Comparison of ENCODE assay signal across 22 mouse cellular contexts in the genomic region with DNA sequence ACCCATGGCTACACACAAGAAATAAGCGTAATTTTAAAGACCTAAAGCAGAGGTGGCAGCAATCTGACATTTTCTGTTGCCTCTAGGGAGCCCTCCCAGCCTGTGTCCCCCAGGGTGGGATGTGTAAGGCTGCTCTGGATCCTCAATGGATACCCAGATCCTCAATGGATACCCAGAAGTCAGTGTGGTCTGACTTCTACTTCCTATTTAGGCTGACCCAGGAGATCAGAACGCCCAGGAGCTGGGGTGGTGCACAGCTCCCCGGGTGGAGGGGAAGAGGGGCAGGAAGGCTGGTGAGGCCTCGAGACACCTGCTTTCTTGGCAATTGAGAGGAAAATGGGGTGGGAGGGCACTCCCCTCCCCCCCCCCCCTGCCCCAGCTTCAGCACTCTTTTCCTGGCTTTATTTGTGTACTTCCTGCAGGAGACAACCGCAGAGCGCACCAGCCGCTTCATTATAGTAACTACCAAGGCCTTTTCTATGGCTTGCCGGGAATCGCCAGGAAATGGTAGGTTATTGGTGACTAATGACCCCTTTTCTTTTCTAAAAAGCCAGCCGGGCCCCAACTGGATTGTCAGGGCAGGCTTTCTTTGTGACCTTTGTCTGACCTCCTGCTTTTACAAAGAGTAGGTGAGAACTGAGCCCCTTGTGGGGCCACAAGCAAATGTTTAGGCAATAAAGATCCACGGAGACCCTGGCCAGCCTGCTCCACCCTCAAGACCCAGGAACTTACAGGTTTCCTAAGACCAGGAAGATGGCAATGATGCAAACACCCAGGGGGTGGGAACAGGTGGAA. TPM values are rescaled to one million over a fixed set of nuclear protein-coding genes. Genes with fewer than 3 reads are reported as not detected.
DNase-seq lines count a peak whose midpoint lies in the region; ATAC-seq lines count a peak whose summit lies in the region.
"Had no signal": no experiment of that assay in that cellular context is flagged by ENCODE, and none has a peak within 500 bp of the region (broad histone marks: within the 10 kb centered on the region; RNA-seq: fewer than 3 reads in every experiment).

No protein-coding gene starts in this region.

- intact Hi-C loops in heart, postnatal 36 days (cut with DNase I) = no loop called here
- intact Hi-C loops in left cerebral cortex, postnatal 36 days (cut with DNase I) = no loop called here

- H3K9me3 ChIP-seq in kidney, embryonic 16.5 days (ENCODE audit: low read length) = no peaks in the 10 kb centered on the region
- no peaks in the 10 kb centered on the region for H3K9me3 ChIP-seq in kidney, embryonic 14.5 days (ENCODE audit: control insufficient read depth, low read length)
- H3K9me3 ChIP-seq: embryonic facial prominence, embryonic 12.5 days; forebrain, embryonic 13.5 days; heart, embryonic 15.5 days; hindbrain, embryonic 10.5 days; hindbrain, embryonic 15.5 days had no signal

- H3K9ac ChIP-seq in kidney, embryonic 16.5 days (replicated peaks; ENCODE audit: low read length) = no peak overlapping the region
- H3K9ac ChIP-seq in kidney, embryonic 14.5 days (ENCODE audit: low read depth, low read length) = no peak overlapping the region
- H3K9ac ChIP-seq: embryonic facial prominence, embryonic 12.5 days; forebrain, embryonic 13.5 days; heart, embryonic 15.5 days; hindbrain, embryonic 15.5 days had no signal

- no peaks in the 10 kb centered on the region for H3K4me1 ChIP-seq in kidney, embryonic 16.5 days (ENCODE audit: insufficient read depth, low read length)
- no peaks in the 10 kb centered on the region for H3K4me1 ChIP-seq in kidney, embryonic 14.5 days (ENCODE audit: control insufficient read depth, insufficient read depth, low read length)
- H3K4me1 ChIP-seq: forebrain, embryonic 13.5 days; heart, embryonic 15.5 days; hindbrain, embryonic 15.5 days had no signal

- H3K4me3 ChIP-seq in kidney, embryonic 16.5 days (ENCODE audit: low read length) = no peak overlapping the region
- no peak overlapping the region for H3K4me3 ChIP-seq in kidney, embryonic 14.5 days (ENCODE audit: low read length)
- H3K4me3 ChIP-seq: embryonic facial prominence, embryonic 12.5 days; forebrain, embryonic 13.5 days; heart, embryonic 15.5 days; hindbrain, embryonic 10.5 days; hindbrain, embryonic 15.5 days had no signal

- no peak overlapping the region for H3K4me2 ChIP-seq in kidney, embryonic 16.5 days (replicated peaks; ENCODE audit: low read depth, low read length)
- no peak overlapping the region for H3K4me2 ChIP-seq in kidney, embryonic 14.5 days (replicated peaks; ENCODE audit: low read depth, low read length)
- H3K4me2 ChIP-seq: embryonic facial prominence, embryonic 12.5 days; forebrain, embryonic 13.5 days; heart, embryonic 15.5 days; hindbrain, embryonic 15.5 days had no signal

- 21% methylated on average over 11 of the region's 11 CpGs for WGBS in kidney, embryonic 16.5 days
- 21% methylated on average over 11 of the region's 11 CpGs for WGBS in kidney, embryonic 14.5 days

- DNase-seq in embryo, embryonic 9.5 days (ENCODE audit: extremely low spot score) = peak; percentile 32
- DNase-seq in embryo, embryonic 11 days = no peak
- DNase-seq in 416B (ENCODE audit: low read depth) (peak; percentile 18), R1 (ENCODE audit: low read depth, low spot score) (peak; percentile 88)
- no peak for DNase-seq in heart, postnatal 36 days
- DNase-seq in left cerebral cortex, postnatal 36 days (ENCODE audit: low spot score in 2 of 2) = no peak
- DNase-seq: adrenal gland, adult 2 months; adrenal gland, postnatal 25 days; cerebellum, adult 18-20 months; cerebellum, postnatal 10 days; gastrocnemius, postnatal 36 days; heart, adult 11 months; heart, postnatal 14 days had no signal

- ATAC-seq in kidney, embryonic 16.5 days (ENCODE audit: low FRiP score, low TSS enrichment) = no peak
- no peak for ATAC-seq in kidney, embryonic 14.5 days (ENCODE audit: low FRiP score, low TSS enrichment)
- ATAC-seq: forebrain, embryonic 13.5 days; intestine, embryonic 16.5 days had no signal

- no peaks in the 10 kb centered on the region for H3K36me3 ChIP-seq in kidney, embryonic 16.5 days (ENCODE audit: insufficient read depth, low read length)
- no peaks in the 10 kb centered on the region for H3K36me3 ChIP-seq in kidney, embryonic 14.5 days (ENCODE audit: control insufficient read depth, insufficient read depth, low read length)
- H3K36me3 ChIP-seq: embryonic facial prominence, embryonic 12.5 days; G1E; heart, embryonic 15.5 days; hindbrain, embryonic 10.5 days; hindbrain, embryonic 15.5 days had no signal

- peak overlapping the region; percentile 50; the same call in 1 of the 2 replicates for H3K27ac ChIP-seq in kidney, embryonic 16.5 days (ENCODE audit: low read length)
- no peak overlapping the region for H3K27ac ChIP-seq in kidney, embryonic 14.5 days (ENCODE audit: low read depth, low read length)
- H3K27ac ChIP-seq: embryonic facial prominence, embryonic 12.5 days; forebrain, embryonic 13.5 days; heart, embryonic 15.5 days; hindbrain, embryonic 10.5 days; hindbrain, embryonic 15.5 days had no signal

- 0 out of 2 replicates have a peak, but pooled peaks cover 4% of the 10 kb centered on the region for H3K27me3 ChIP-seq in kidney, embryonic 16.5 days (ENCODE audit: insufficient read depth, low read length)
- no peaks in the 10 kb centered on the region for H3K27me3 ChIP-seq in kidney, embryonic 14.5 days (ENCODE audit: control insufficient read depth, insufficient read depth, low read length)
- H3K27me3 ChIP-seq: embryonic facial prominence, embryonic 12.5 days; forebrain, embryonic 13.5 days; heart, embryonic 15.5 days had no signal

RNA-seq across cellular contexts. Expression of a gene that starts 50.2 kb away (rescaled TPM):
- polyA plus RNA-seq in kidney, embryonic 16.5 days (2015; fragmentation: Nextera tagmentation; extraction: Ambion mirVana) = 52.6 and 60.5 TPM in 2 replicates
- 31.7 and 53.3 TPM in 2 replicates for polyA plus RNA-seq in kidney, embryonic 14.5 days (2014; fragmentation: Nextera tagmentation; extraction: Ambion mirVana)
- total RNA-seq in heart, postnatal 36 days (2021) = 10 to 100 TPM; 10.5 to 11.5 TPM
- 1 to 10 TPM; 4.3 to 4.9 TPM for total RNA-seq in left cerebral cortex, postnatal 36 days (2021)
- polyA plus RNA-seq: G1E had no signal

Comparison
In these comparisons a context has a peak if more than half of its experiments do, and no peak if none do; other contexts are left out.
1. DNase-seq: peak in embryo, embryonic 9.5 days (single experiment), 416B (single experiment) and R1 (single experiment); none in embryo, embryonic 11 days (single experiment), heart, postnatal 36 days (0 of 2) and left cerebral cortex, postnatal 36 days (0 of 2).